Mouse (Mus musculus) CH12.LX (cell line): ENCODE data around the gene Src. TPM values are rescaled to one million over a fixed set of nuclear protein-coding genes. Genes with fewer than 3 reads are reported as not detected.

Source experiments
- DNase-seq: peaks from one replicate; pipeline ENCODE4 v3.0.0-alpha.2; 2013; ENCODE audit errors: extremely low read depth
- H3K27ac ChIP-seq: 2 replicates; pipeline ENCODE4 v1.5.1; 2012; ENCODE audit warnings: low read depth, mild to moderate bottlenecking, control low read depth, moderate library complexity; ENCODE audit not compliant: insufficient read depth
- H3K27me3 ChIP-seq: replicated peaks from 2 replicates; pipeline ENCODE3; 2012; ENCODE audit warnings: inconsistent platforms
- H3K36me3 ChIP-seq, 2 experiments: replicated peaks in 1 of 2; 2 replicates each; pipeline versions ENCODE3 to v1.6.1; 2012; ENCODE audit warnings: inconsistent platforms in 1 of 2, low read length in 1 of 2, mild to moderate bottlenecking in 1 of 2, mixed read lengths in 1 of 2, moderate library complexity in 1 of 2; ENCODE audit not compliant: control insufficient read depth in 1 of 2, insufficient read depth in 1 of 2
- H3K4me1 ChIP-seq, 2 experiments: 2 replicates each; pipeline ENCODE4 v1.6.1; 2012; ENCODE audit warnings: inconsistent platforms in 1 of 2, moderate library complexity in 1 of 2; ENCODE audit not compliant: insufficient read depth in 2 of 2, control insufficient read depth in 1 of 2
- H3K4me2 ChIP-seq: 2 replicates; pipeline ENCODE4 v1.6.1; 2012; ENCODE audit warnings: low read depth, mild to moderate bottlenecking, control low read depth; ENCODE audit not compliant: poor library complexity, insufficient read depth, severe bottlenecking
- H3K4me3 ChIP-seq, 3 experiments: fragments of 150-350 bp in 1 of 3; sonication (generic) in 1 of 3; replicated peaks in 1 of 3; 2 replicates each; pipeline versions ENCODE3 to v1.5.1; 2011 to 2012; ENCODE audit warnings: low read depth in 2 of 3, low read length in 2 of 3, mild to moderate bottlenecking in 2 of 3, moderate library complexity in 2 of 3, control low read depth in 1 of 3, improper control_type of control experiment in 1 of 3, inconsistent platforms in 1 of 3, mixed read lengths in 1 of 3; ENCODE audit not compliant: poor library complexity in 1 of 3
- H3K79me2 ChIP-seq: replicated peaks from 2 replicates; pipeline ENCODE4 v1.6.1; 2012; ENCODE audit warnings: mild to moderate bottlenecking, moderate library complexity; ENCODE audit not compliant: control insufficient read depth, poor library complexity, insufficient read depth, severe bottlenecking; ENCODE audit errors: extremely low read depth
- H3K9ac ChIP-seq: 2 replicates; pipeline ENCODE4 v1.6.1; 2012; ENCODE audit warnings: low read depth, mild to moderate bottlenecking, control low read depth, moderate library complexity; ENCODE audit not compliant: insufficient read depth
- H3K9me3 ChIP-seq: replicated peaks from 2 replicates; pipeline ENCODE3; 2012; ENCODE audit warnings: low read length, inconsistent platforms, mixed read lengths
- BHLHE40 ChIP-seq: IDR thresholded peaks from 2 replicates; pipeline ENCODE4 v1.6.1; 2011; ENCODE audit warnings: mild to moderate bottlenecking, low read depth, low read length, improper control_type of control experiment
- CHD2 ChIP-seq: IDR thresholded peaks from 2 replicates; pipeline ENCODE4 v1.6.1; 2011; ENCODE audit warnings: low read length, improper control_type of control experiment
- ELF1 ChIP-seq: IDR thresholded peaks from 2 replicates; pipeline ENCODE4 v1.6.1; 2014; ENCODE audit warnings: low read depth, mild to moderate bottlenecking, inconsistent platforms, low read length, improper control_type of control experiment
- EP300 ChIP-seq: IDR thresholded peaks from 2 replicates; pipeline ENCODE4 v1.6.1; 2011; ENCODE audit warnings: low read length, improper control_type of control experiment
- ETS1 ChIP-seq: conservative IDR thresholded peaks from 2 replicates; pipeline ENCODE4 v1.6.1; 2012; ENCODE audit warnings: low read depth, mild to moderate bottlenecking, inconsistent platforms, low read length, improper control_type of control experiment, moderate library complexity
- GABPA ChIP-seq: IDR thresholded peaks from 2 replicates; pipeline ENCODE4 v1.6.1; 2012; ENCODE audit warnings: low read depth, low read length, improper control_type of control experiment, inconsistent platforms; ENCODE audit not compliant: insufficient replicate concordance
- HCFC1 ChIP-seq: IDR thresholded peaks from 2 replicates; pipeline ENCODE4 v1.6.1; 2012; ENCODE audit warnings: low read depth, mild to moderate bottlenecking, inconsistent platforms, low read length, improper control_type of control experiment
- IRF4 ChIP-seq: IDR thresholded peaks from 2 replicates; pipeline ENCODE4 v1.6.1; 2014; ENCODE audit warnings: low read depth, mild to moderate bottlenecking, inconsistent platforms, low read length, improper control_type of control experiment
- JUN ChIP-seq: IDR thresholded peaks from 2 replicates; pipeline ENCODE4 v1.6.1; 2011; ENCODE audit warnings: low read depth, mild to moderate bottlenecking, low read length, improper control_type of control experiment, moderate library complexity; ENCODE audit not compliant: insufficient read depth
- KAT2A ChIP-seq: IDR thresholded peaks from 2 replicates; pipeline ENCODE4 v1.6.1; 2012; ENCODE audit warnings: low read length, improper control_type of control experiment, inconsistent platforms; ENCODE audit not compliant: insufficient replicate concordance
- MAFK ChIP-seq: IDR thresholded peaks from 2 replicates; pipeline ENCODE4 v1.6.1; 2011; ENCODE audit warnings: low read length, improper control_type of control experiment; ENCODE audit not compliant: insufficient replicate concordance
- MAX ChIP-seq: IDR thresholded peaks from 2 replicates; pipeline ENCODE4 v1.6.1; 2011; ENCODE audit warnings: low read length, improper control_type of control experiment
- MXI1 ChIP-seq: IDR thresholded peaks from 2 replicates; pipeline ENCODE4 v1.6.1; 2011; ENCODE audit warnings: mild to moderate bottlenecking, low read depth, low read length, improper control_type of control experiment
- MYC ChIP-seq: IDR thresholded peaks from 2 replicates; pipeline ENCODE4 v1.6.1; 2011; ENCODE audit warnings: low read depth, mild to moderate bottlenecking, improper control_type of control experiment, low read length
- NELFE ChIP-seq: IDR thresholded peaks from 2 replicates; pipeline ENCODE4 v1.6.1; 2011; ENCODE audit warnings: low read depth, low read length, improper control_type of control experiment
- NRF1 ChIP-seq: IDR thresholded peaks from 2 replicates; pipeline ENCODE4 v1.6.1; 2014; ENCODE audit warnings: low read depth, mild to moderate bottlenecking, inconsistent platforms, low read length, improper control_type of control experiment, moderate library complexity
- PAX5 ChIP-seq: IDR thresholded peaks from 2 replicates; pipeline ENCODE4 v1.6.1; 2012; ENCODE audit warnings: low read length, inconsistent platforms, mixed read lengths
- POLR2A ChIP-seq: IDR thresholded peaks from 2 replicates; pipeline ENCODE4 v1.6.1; 2011; ENCODE audit warnings: low read depth, mild to moderate bottlenecking, improper control_type of control experiment, low read length
- POLR2AphosphoS2 ChIP-seq: IDR thresholded peaks from 2 replicates; pipeline ENCODE4 v1.6.1; 2011; ENCODE audit warnings: low read depth, low read length, improper control_type of control experiment
- RAD21 ChIP-seq: IDR thresholded peaks from 2 replicates; pipeline ENCODE4 v1.6.1; 2011; ENCODE audit warnings: low read depth, mild to moderate bottlenecking, low read length, improper control_type of control experiment, moderate library complexity
- RCOR1 ChIP-seq: conservative IDR thresholded peaks from 2 replicates; pipeline ENCODE4 v1.6.1; 2012; ENCODE audit warnings: low read depth, mild to moderate bottlenecking, inconsistent platforms, low read length, improper control_type of control experiment
- SMC3 ChIP-seq: IDR thresholded peaks from 2 replicates; pipeline ENCODE4 v1.6.1; 2011; ENCODE audit warnings: low read depth, low read length, improper control_type of control experiment
- TBP ChIP-seq: conservative IDR thresholded peaks from 2 replicates; pipeline ENCODE4 v1.6.1; 2011; ENCODE audit warnings: low read depth, low read length, improper control_type of control experiment
- UBTF ChIP-seq: IDR thresholded peaks from 2 replicates; pipeline ENCODE4 v1.6.1; 2012; ENCODE audit warnings: low read depth, mild to moderate bottlenecking, inconsistent platforms, low read length, improper control_type of control experiment, moderate library complexity
- ZC3H11A ChIP-seq: IDR thresholded peaks from 2 replicates; pipeline ENCODE4 v1.6.1; 2012; ENCODE audit warnings: low read depth, mild to moderate bottlenecking, inconsistent platforms, low read length, improper control_type of control experiment
- ZNF384 ChIP-seq: IDR thresholded peaks from 2 replicates; pipeline ENCODE4 v1.6.1; 2012; ENCODE audit warnings: low read depth, low read length, improper control_type of control experiment, inconsistent platforms
- dilution Hi-C: fragments of 300-500 bp; cut with MboI; formaldehyde crosslinking; loops from 2 replicates; pipeline ENCODE4 v1.14.3; 2020; ENCODE audit warnings: low sequenced_read_pairs; ENCODE audit not compliant: extremely low pct_unique_long_range_greater_than_20kb, extremely low pct_ligation_motif_present
- in situ Hi-C: fragments of 300-500 bp; cut with MboI; formaldehyde crosslinking; loops from 3 replicates; pipeline ENCODE4 v1.14.3; 2019; ENCODE audit warnings: low sequenced_read_pairs, low pct_ligation_motif_present, low pct_unique_long_range_greater_than_20kb, mixed read lengths
- polyA plus RNA-seq: library from polyadenylated mRNA; unstranded; fragments of >175 nt; gene quantifications from 2 replicates; pipeline ENCODE4 v1.2.1, GENCODE M21; 2012; ENCODE audit warnings: low read depth; ENCODE audit not compliant: insufficient read length
- total RNA-seq, 2 experiments: library from RNA; depleted of rRNA; stranded (reverse); fragments of 300-350 nt in 1 of 2; fragments of >200 nt in 1 of 2; gene quantifications; 2 replicates each; pipeline ENCODE4 v1.2.3; 2012 to 2014

Gene Src
- total and polyA plus RNA-seq, 3 experiments = 0.20 to 0.37 (median 0.25) TPM

DNA sequence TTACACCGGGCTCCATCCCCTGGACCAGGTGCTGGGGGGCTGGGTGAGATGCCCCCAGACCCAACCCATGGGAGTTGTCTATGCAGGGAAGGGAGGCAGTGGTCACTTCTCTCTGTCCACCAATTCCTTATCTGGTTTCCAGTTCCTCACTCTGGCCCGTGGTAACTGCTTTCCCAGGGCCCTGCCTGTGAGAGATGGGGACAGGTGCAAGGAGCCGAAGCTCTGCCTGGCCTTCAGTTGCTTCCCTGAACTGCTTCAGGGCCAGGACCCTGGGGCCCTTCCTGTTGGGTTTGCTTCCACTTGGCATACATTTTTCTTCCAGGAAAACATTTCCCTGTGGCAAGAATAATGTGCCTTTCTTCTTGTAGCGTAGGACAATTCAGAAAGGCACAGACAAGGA, 54.2 kb downstream of the Src start:
- dilution Hi-C loops = no loop called here
- DNase-seq = no peak
- no peaks in the 10 kb centered on the region for H3K36me3 ChIP-seq
- no peaks in the 10 kb centered on the region for H3K79me2 ChIP-seq
- no peak overlapping the region for H3K4me2 ChIP-seq
- H3K9me3 ChIP-seq = no peaks in the 10 kb centered on the region
- no peak overlapping the region for H3K9ac ChIP-seq
- H3K27ac ChIP-seq = no peak overlapping the region
- H3K27me3 ChIP-seq = peaks cover 80% of the 10 kb centered on the region
- in situ Hi-C loops = no loop called here
- TF ChIP-seq POLR2AphosphoS2 (no peak), MYC (no peak), NRF1 (no peak), SMC3 (no peak), JUN (no peak), PAX5 (no peak), MXI1 (no peak), NELFE (no peak), UBTF (no peak), KAT2A (no peak), CHD2 (no peak), EP300 (no peak), MAX (no peak), TBP (no peak), BHLHE40 (no peak), MAFK (no peak), RCOR1 (no peak)
- H3K4me3 ChIP-seq = no peak overlapping the region
- peaks cover 0 to 2% of the 10 kb centered on the region in 2 experiments; a peak in 3 of 4 replicates for H3K4me1 ChIP-seq

DNA sequence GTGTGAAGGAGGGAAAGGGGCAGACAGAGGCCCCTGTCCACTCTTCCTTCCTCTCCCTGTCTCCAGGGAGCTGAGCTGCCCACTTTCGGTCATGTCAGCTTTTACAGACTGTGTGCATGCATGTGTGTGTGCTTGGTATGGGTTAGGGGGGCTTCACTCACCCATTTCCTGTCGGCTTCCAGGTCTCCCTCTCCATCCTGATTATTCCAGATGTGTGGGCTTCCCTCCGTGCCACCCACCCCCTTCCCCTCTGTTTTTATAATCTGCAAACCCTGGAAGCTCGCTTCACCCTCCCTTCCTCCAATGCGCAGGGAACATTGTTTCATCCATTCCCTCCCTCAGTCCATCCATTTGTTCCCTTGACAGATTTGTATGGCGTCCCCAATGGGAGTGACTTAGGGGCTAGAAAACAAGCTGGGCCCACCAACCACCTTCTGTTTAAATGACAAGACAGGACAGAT, 56.1 kb downstream of the Src start:
- no peaks in the 10 kb centered on the region for H3K9me3 ChIP-seq
- no peak overlapping the region for H3K27ac ChIP-seq
- H3K9ac ChIP-seq = no peak overlapping the region
- H3K27me3 ChIP-seq = peaks cover 93% of the 10 kb centered on the region
- no peaks in the 10 kb centered on the region for H3K36me3 ChIP-seq
- dilution Hi-C loops = no loop called here
- H3K79me2 ChIP-seq = no peaks in the 10 kb centered on the region
- no peak overlapping the region for H3K4me3 ChIP-seq
- DNase-seq = no peak
- TF ChIP-seq IRF4 = no peak
- TF ChIP-seq ZC3H11A = no peak
- TF ChIP-seq ETS1 = no peak
- no peak for TF ChIP-seq HCFC1
- TF ChIP-seq RCOR1 = no peak
- no peak for TF ChIP-seq EP300
- no peak for TF ChIP-seq NELFE
- TF ChIP-seq MAX = no peak
- TF ChIP-seq JUN = no peak
- TF ChIP-seq TBP = no peak
- no peak for TF ChIP-seq ZNF384
- TF ChIP-seq NRF1 = no peak
- TF ChIP-seq RAD21 = no peak
- TF ChIP-seq POLR2A = no peak
- TF ChIP-seq MYC = no peak
- no peak for TF ChIP-seq GABPA
- no peak for TF ChIP-seq ELF1
- in situ Hi-C loops = no loop called here
- H3K4me2 ChIP-seq = no peak overlapping the region
- H3K4me1 ChIP-seq = peaks cover 6 to 17% of the 10 kb centered on the region in 2 experiments; a peak in 3 of 4 replicates
